Mouse (Mus musculus) lung, postnatal 10 days (tissue): ENCODE measurements around the gene Ppil1.

Source experiments
- DNase-seq: peaks from one replicate; pipeline ENCODE4 v3.0.0; 2021

The Ppil1 gene

GRCm38 (mm10) chr17:29263840-29264633 is at the start of gene Ppil1:
Gene Ppil1, minus strand, starts transcription at chr17:29264186.
- peak; percentile 87 for DNase-seq

- DNase-seq = no peak
Measured at GRCm38 (mm10) chr17:29313300-29313699, 49.3 kb upstream of the Ppil1 start.

GRCm38 (mm10) chr17:29312082-29312481 is 48.1 kb upstream of the Ppil1 start:
- no peak for DNase-seq

GRCm38 (mm10) chr17:29311602-29312001 is 47.6 kb upstream of the Ppil1 start:
- no peak for DNase-seq

GRCm38 (mm10) chr17:29310056-29310623 is 46.2 kb upstream of the Ppil1 start:
- peak; percentile 41 for DNase-seq

GRCm38 (mm10) chr17:29305871-29306270 is 41.9 kb upstream of the Ppil1 start:
- DNase-seq = no peak

GRCm38 (mm10) chr17:29305058-29305806 is 41.2 kb upstream of the Ppil1 start:
- DNase-seq = peak; percentile 70

- DNase-seq = no peak
Measured at GRCm38 (mm10) chr17:29304376-29305057, 40.5 kb upstream of the Ppil1 start.

GRCm38 (mm10) chr17:29303856-29304255 is 39.9 kb upstream of the Ppil1 start:
- no peak for DNase-seq

GRCm38 (mm10) chr17:29303087-29303486 is 39.1 kb upstream of the Ppil1 start:
- DNase-seq = peak; percentile 55

GRCm38 (mm10) chr17:29302149-29302548 is 38.2 kb upstream of the Ppil1 start:
- no peak for DNase-seq

GRCm38 (mm10) chr17:29301421-29301820 is 37.4 kb upstream of the Ppil1 start:
- DNase-seq = no peak

GRCm38 (mm10) chr17:29300926-29301325 is 36.9 kb upstream of the Ppil1 start:
- no peak for DNase-seq

- DNase-seq = no peak
Measured at GRCm38 (mm10) chr17:29299282-29299681, 35.3 kb upstream of the Ppil1 start.

- no peak for DNase-seq
Measured at GRCm38 (mm10) chr17:29297813-29298212, 33.8 kb upstream of the Ppil1 start.

- no peak for DNase-seq
Measured at GRCm38 (mm10) chr17:29297321-29297720, 33.3 kb upstream of the Ppil1 start.

GRCm38 (mm10) chr17:29295835-29296234 is 31.8 kb upstream of the Ppil1 start:
- no peak for DNase-seq

GRCm38 (mm10) chr17:29293807-29294605 is 30.0 kb upstream of the Ppil1 start:
- DNase-seq = peak; percentile 61

GRCm38 (mm10) chr17:29292996-29293395 is 29.0 kb upstream of the Ppil1 start:
- no peak for DNase-seq

- no peak for DNase-seq
Measured at GRCm38 (mm10) chr17:29291793-29292192, 27.8 kb upstream of the Ppil1 start.

GRCm38 (mm10) chr17:29282216-29282952 is 18.4 kb upstream of the Ppil1 start:
- DNase-seq = no peak

- no peak for DNase-seq
Measured at GRCm38 (mm10) chr17:29281541-29281940, 17.6 kb upstream of the Ppil1 start.
